26 mouse cellular contexts compared by ENCODE assay signal in the genomic region with DNA sequence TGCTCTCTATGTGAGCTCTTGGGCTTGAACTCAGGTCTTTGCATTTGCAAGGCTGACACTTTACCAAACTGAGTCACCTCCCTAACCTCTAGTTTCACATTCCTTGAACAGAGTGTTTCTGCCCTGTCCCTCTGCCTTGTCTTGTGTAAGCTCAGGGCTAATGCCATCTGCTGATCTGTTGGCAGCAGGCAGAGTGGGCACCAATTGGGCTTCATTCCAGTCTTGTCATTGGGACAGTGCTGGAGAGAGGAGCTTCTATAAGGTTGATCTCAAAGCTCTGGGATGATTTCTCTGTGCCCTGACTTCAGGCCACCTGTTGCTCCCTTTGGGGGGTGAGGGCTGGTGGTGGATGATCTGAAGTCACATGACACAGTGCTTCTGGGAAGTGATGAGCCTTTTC.
"Had no signal": no experiment of that assay in that cellular context is flagged by ENCODE, and none has a peak within 500 bp of the region (broad histone marks: within the 10 kb centered on the region; RNA-seq: fewer than 3 reads in every experiment).

No protein-coding gene starts in this region.

- H3K9me3 ChIP-seq: embryonic facial prominence, embryonic 10.5 days; embryonic facial prominence, embryonic 12.5 days; embryonic facial prominence, embryonic 13.5 days; embryonic facial prominence, embryonic 15.5 days; forebrain, embryonic 10.5 days; forebrain, embryonic 12.5 days; forebrain, embryonic 13.5 days; forebrain, embryonic 15.5 days; heart, embryonic 10.5 days had no signal

- ATAC-seq: forebrain, embryonic 13.5 days; forebrain, embryonic 14.5 days; forebrain, embryonic 15.5 days; forebrain, embryonic 16.5 days; forebrain, postnatal 0 days had no signal

- H3K4me1 ChIP-seq: forebrain, embryonic 15.5 days had no signal

- H3K36me3 ChIP-seq: embryonic facial prominence, embryonic 12.5 days; embryonic facial prominence, embryonic 15.5 days; forebrain, embryonic 12.5 days; forebrain, embryonic 15.5 days; heart, embryonic 10.5 days had no signal

- H3K4me2 ChIP-seq: embryonic facial prominence, embryonic 12.5 days; embryonic facial prominence, embryonic 13.5 days; embryonic facial prominence, embryonic 15.5 days; forebrain, embryonic 12.5 days; forebrain, embryonic 13.5 days; forebrain, embryonic 15.5 days had no signal

- DNase-seq: cerebellum, adult 8-10 months; cerebellum, adult 9-11 months; cerebellum, postnatal 25 days; cerebellum, postnatal 36 days; embryo, embryonic 11 days; forebrain, postnatal 0 days; gastrocnemius, adult 2 months; gastrocnemius, postnatal 10 days; gastrocnemius, postnatal 14 days; gastrocnemius, postnatal 25 days; gastrocnemius, postnatal 36 days; heart, adult 11 months; heart, adult 18-20 months; heart, adult 2 months had no signal

- H3K4me3 ChIP-seq: embryonic facial prominence, embryonic 10.5 days; embryonic facial prominence, embryonic 12.5 days; embryonic facial prominence, embryonic 13.5 days; embryonic facial prominence, embryonic 15.5 days; erythroblast, embryonic 14.5 days; forebrain, embryonic 10.5 days; forebrain, embryonic 12.5 days; forebrain, embryonic 13.5 days; forebrain, embryonic 15.5 days; gastrocnemius, adult 2 months; heart, adult 2 months; heart, embryonic 10.5 days had no signal

- H3K27ac ChIP-seq: embryonic facial prominence, embryonic 10.5 days; embryonic facial prominence, embryonic 12.5 days; embryonic facial prominence, embryonic 13.5 days; embryonic facial prominence, embryonic 15.5 days; forebrain, embryonic 10.5 days; forebrain, embryonic 12.5 days; forebrain, embryonic 13.5 days; forebrain, embryonic 15.5 days; gastrocnemius, adult 2 months; heart, adult 2 months; heart, embryonic 10.5 days had no signal

- H3K9ac ChIP-seq: embryonic facial prominence, embryonic 12.5 days; embryonic facial prominence, embryonic 13.5 days; embryonic facial prominence, embryonic 15.5 days; forebrain, embryonic 12.5 days; forebrain, embryonic 13.5 days; forebrain, embryonic 15.5 days; forebrain, postnatal 0 days had no signal

- H3K27me3 ChIP-seq: embryonic facial prominence, embryonic 12.5 days; embryonic facial prominence, embryonic 13.5 days; embryonic facial prominence, embryonic 15.5 days; forebrain, embryonic 12.5 days; forebrain, embryonic 13.5 days; forebrain, embryonic 15.5 days had no signal
